Mouse (Mus musculus) embryonic fibroblast, embryonic 13.5 days (primary cell): Measurements from ENCODE around the gene Ptprf.

Experiments used
- CTCF ChIP-seq: IDR thresholded peaks from 2 replicates; pipeline ENCODE4 v1.5.1; 2011; ENCODE audit warnings: mild to moderate bottlenecking, control low read depth, low read length, moderate library complexity, borderline replicate concordance; ENCODE audit not compliant: insufficient read depth
- POLR2A ChIP-seq: IDR thresholded peaks from 2 replicates; pipeline ENCODE4 v1.6.1; 2011; ENCODE audit warnings: low read depth, mild to moderate bottlenecking, control low read depth, low read length, moderate library complexity

GRCm38 (mm10) chr4:118259782-118260463, 31.3 kb downstream of the Ptprf start:
- TF ChIP-seq CTCF (no peak), POLR2A (no peak)
